Mouse (Mus musculus) megakaryocyte-erythroid progenitor cell, adult 5-6 weeks (primary cell): ENCODE data around the gene Nbea. TPM values are rescaled to one million over a fixed set of nuclear protein-coding genes. Genes with fewer than 3 reads are reported as not detected.

Source experiments
- ATAC-seq: replicated peaks from 2 replicates; pipeline ENCODE4 v1.8.0; 2016; ENCODE audit warnings: mild to moderate bottlenecking, inconsistent platforms; ENCODE audit not compliant: severe bottlenecking, poor library complexity, low FRiP score, low TSS enrichment
- total RNA-seq, 2 experiments: library from RNA; stranded (forward) in 1 of 2; stranded (reverse) in 1 of 2; fragments of 200-1000, 215-1000 nt in 1 of 2; fragments of >200 nt in 1 of 2; fragmentation: Nextera tagmentation in 1 of 2; gene quantifications; 2 replicates each; pipeline ENCODE4 v1.2.3; 2014 to 2017

Nbea gene
- total RNA-seq, 2 experiments from 2014 or later = 0.09 TPM; not detected in 1

- ATAC-seq = no peak
These were observed 469.6 kb downstream of the Nbea start for GRCm38 (mm10) chr3:55713856-55714255.

- ATAC-seq = no peak
These were observed 473.2 kb downstream of the Nbea start for GRCm38 (mm10) chr3:55710300-55710699.

DNA sequence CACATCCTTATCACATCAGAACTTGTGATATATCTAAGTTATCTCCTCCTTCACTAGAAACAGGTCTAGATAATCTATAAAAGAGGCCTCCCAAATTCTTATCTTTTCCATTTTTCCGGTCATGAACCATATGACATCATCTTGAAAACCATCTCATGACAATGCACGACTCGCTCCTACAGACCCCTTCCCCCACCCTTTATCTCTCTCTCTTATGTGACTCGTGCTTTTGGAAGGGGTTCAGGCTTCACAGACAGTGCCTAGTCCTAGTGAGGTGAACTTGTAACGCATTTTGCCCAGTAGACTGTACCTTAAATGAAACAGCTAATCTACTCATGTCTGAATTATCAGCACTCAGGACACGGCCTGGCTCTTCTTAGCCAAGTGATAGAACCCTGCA, 481.9 kb downstream of the Nbea start:
- ATAC-seq = no peak

GRCm38 (mm10) chr3:55697174-55697573, 486.3 kb downstream of the Nbea start:
- no peak for ATAC-seq

- ATAC-seq = no peak
These were observed 490.4 kb downstream of the Nbea start for GRCm38 (mm10) chr3:55693073-55693472.

- ATAC-seq = no peak
These were observed 495.4 kb downstream of the Nbea start for GRCm38 (mm10) chr3:55688098-55688497.

DNA sequence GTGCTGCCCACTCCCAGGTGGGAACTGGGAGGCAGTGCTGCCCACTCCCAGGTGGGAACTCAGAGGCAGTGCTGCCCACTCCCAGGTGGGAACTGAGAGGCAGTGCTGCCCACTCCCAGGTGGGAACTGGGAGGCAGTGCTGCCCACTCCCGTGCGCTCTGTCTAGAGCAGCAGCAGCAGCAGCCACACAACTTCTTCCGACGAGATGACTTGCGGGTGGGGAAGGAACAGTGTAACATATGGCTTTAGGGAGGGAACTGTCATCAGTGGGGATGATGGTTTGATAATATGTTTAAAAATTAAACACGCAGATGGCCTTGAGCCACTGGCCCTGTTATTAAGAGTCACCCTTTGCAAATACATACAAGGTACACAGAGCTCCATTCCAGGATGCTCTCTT, 496.5 kb downstream of the Nbea start:
- ATAC-seq = no peak

- no peak for ATAC-seq
These were observed 497.9 kb downstream of the Nbea start for GRCm38 (mm10) chr3:55685627-55686026.

DNA sequence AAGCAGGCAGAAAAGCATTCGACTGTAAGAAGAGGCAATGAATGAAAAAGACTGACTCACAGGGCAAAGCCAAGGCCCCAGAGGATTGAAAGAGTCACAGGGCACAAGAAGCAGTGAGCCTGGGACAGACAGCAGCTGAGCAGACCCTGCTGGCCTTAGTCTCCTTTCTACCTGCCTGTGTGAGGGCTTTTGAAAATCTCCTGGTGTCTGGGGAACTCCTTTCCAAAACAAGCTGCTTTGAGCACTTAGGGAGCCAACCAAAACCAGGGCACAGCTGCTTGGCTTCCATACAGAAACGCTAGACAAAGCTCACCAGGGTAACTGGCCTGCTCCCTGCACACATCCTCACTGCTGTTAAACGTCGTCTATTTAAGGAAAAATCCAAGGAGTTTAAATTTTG, 498.6 kb downstream of the Nbea start:
- no peak for ATAC-seq

DNA sequence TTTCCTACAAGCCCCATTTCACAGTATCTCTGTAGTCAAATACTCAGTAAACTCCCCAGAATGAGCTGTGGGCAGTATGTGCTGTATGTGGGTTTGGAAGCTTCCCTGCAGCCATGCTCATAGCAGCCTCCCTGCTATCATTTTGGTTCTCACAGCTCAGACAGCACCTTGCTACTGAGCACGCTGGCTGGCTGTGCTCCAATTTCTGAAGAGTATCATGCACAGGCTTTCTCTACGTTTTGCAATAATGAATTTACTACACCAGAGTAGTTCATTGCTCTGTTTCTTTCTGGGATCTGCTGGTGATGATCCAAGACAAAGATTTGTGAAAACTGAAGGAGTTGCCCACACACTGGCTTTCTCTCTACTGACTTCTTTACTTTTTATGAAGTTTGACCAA, 505.8 kb downstream of the Nbea start:
- ATAC-seq = no peak

GRCm38 (mm10) chr3:55674185-55674584, 509.3 kb downstream of the Nbea start:
- ATAC-seq = no peak

GRCm38 (mm10) chr3:55667048-55667447, 516.5 kb downstream of the Nbea start:
- ATAC-seq = no peak

DNA sequence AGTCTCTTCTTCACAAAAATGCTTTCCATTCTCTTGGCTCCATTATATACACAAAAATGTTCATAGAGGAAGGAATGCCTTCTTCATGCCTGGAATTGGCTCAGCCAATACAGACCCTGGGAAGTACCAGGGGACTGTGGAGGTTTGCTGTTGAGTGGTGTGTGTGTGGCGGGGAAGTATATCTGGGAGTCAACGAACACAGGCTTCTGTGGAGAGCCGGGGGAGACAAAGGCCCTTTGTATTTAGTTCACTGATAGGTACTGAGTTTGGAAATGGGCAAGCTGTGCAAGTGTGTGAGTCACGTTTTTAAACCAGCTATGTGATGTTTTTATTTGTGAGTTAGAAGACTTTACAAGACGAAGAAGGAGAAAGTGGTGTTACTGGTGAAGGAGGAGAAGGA, 517.6 kb downstream of the Nbea start:
- ATAC-seq = no peak

DNA sequence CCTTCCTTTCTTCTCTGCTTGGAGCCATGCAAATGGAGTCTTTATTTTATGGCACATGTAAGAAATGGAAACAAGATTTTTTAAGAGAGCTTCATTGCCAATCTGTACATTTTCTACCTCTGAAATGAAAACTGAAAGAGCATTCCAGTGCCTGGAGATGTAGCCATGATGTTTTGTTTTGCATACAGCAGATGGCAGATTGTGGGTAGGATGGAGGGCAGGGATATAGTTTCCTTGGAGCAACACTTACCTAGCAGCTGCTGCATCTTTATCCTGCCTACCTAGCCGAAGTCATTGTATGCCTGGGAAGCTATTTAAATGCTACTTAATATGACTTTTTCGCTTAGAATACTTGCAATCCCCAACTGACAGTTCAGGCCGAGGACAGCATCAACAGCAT, 518.8 kb downstream of the Nbea start:
- no peak for ATAC-seq

DNA sequence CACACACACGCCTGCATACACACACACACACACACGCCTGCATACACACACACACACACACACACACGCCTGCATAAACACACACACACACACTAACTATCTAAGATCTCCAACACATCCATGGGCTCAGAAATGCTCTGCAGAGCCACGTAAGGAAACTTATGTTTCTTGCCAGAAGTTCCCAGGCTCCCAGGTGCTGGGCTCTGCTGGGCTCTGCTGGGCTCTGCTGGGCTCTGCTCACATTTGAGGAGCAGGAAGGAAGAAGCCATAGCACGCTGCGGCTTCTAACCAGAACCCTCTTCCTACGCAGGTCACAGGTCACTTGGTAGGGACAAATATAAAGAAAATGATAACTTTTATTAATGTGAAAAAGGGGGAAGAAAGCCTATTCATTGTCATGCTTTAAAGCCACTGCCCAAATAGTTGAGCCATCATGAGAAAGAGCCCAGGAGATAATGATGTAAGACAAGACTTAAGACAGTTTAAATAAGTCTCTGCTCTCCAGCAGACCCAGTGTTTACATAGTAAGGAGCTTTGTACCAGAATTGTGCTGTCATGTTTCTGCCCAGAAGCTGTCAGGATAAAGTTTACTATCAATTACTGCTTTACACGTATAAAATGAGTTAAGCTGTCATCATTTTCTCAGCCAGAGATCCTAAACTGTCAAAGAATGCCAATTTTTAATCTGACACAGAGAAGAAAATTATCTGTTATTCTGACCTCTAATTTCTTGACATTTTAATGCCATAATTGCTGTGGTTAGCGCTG, 521.6 kb downstream of the Nbea start:
- no peak for ATAC-seq

GRCm38 (mm10) chr3:55660261-55660838, 523.2 kb downstream of the Nbea start:
- no peak for ATAC-seq

DNA sequence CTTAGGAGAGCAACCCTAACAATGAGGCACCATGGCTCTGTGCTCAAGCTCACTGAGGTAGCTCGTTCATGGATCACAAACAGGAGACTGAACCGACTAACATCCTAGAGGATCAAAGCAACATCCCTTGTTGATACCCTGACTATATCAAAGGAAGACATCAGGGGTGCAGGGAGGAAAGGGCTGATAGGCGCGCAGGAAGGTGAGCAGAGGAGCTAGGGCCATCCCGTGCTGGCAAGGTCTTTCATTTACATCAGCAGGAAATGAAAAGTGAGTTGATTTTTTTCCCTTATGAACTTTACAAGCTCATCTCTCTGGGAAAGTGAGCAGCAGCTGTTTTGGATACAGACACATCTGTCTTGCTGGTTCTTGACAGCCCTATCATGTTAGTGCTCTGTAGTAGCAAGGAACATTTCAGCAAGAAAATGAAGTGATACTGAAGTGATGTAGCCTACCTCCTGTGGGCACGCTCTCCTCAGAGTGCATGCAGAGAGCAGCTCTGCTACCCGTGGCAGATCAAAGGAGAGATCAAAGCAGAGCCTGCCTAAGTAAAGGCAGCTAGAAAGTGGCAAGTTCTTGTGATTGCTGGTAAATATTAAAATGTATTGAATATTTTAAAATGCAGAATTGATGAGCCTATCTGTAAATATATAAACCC, 523.8 kb downstream of the Nbea start:
- no peak for ATAC-seq

DNA sequence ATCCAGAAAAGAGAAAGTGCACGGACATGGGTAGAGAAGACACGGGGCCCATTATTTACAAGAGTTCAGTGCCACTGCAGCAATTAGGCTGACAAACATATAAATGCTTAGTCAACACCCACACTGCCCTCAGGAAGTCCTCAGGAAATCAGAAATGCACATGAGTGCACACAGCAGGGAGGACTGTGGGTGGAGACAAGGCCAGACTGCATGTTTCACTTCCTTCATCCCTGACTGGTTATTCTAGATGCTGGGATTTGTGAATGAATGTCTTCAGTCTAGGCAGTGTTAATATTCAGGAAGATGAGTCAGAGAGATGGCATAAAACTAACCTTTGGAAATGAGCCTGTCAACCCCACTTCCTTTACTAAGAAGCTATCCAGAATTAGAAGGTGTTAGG, 531.2 kb downstream of the Nbea start:
- ATAC-seq = no peak

DNA sequence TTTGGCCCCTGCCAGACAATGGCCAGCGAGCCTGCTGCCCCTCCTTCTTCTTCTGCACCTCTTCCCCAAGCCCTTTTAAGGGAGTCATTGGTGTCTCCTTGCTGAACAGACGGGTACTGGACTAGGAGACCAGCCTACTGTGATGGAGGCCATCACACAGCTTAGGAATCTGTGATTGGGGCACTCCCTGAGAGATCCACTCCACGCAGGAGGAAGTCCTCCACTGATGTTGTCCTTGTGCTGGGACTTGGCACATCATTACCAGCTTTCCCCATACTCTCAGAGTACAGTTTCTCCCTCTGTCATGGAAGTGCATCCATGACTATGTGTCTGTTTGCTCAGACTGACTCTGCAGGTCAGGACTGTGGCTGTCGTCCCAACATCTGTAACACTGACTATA, 531.6 kb downstream of the Nbea start:
- no peak for ATAC-seq

DNA sequence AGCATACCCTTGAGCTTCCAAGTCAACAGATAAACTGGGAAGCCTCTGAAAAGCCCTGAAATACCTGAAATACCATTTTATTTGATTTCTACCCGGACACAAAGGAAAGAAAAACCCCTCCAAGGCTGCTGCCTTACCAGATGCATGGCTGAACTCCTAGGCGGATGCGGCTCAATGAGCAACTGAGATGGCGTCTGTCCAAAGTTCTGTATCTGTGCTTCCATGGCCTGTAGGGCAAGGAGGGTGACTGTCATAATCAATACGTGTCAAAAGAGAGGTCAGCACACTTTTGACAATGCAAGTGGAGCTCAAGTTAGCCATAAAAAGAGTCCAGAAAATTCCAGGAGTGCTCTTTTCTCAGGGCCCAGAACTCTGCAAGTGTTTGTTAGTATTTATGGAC, 534.0 kb downstream of the Nbea start:
- ATAC-seq = no peak

DNA sequence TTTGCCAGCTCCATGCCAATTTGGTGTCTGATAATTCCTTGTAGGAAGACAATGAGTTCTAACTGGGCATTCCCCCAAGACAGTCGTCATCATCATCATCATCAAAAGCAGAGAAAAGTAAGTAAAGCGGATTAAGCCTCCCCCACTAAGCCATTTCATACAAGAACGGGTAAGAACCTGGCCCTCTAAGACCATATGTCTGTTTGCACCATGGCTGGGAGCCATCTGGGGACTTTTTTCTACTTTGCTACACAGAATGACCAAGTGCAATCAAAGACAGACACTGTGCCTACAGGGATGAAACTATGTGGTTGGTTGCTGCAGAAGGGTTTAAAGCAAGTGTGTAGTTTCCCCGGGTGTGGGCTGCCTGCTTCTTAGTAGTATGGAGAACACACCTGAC, 535.2 kb downstream of the Nbea start:
- no peak for ATAC-seq
